Mouse (Mus musculus) right cerebral cortex, adult 18-20 months (tissue): ENCODE measurements around the gene Pygm.

Source experiments
- DNase-seq: peaks from one replicate; pipeline ENCODE4 v3.0.0; 2022; ENCODE audit warnings: mixed read lengths

Pygm gene

GRCm38 (mm10) chr19:6384128-6384527 lies at the start of gene Pygm:
Pygm (plus strand) TSS chr19:6384399.
- peak; percentile 66 for DNase-seq

GRCm38 (mm10) chr19:6334673-6335457 lies 49.3 kb upstream of the Pygm start, which contains the start of gene Men1:
Men1 (plus strand) TSS chr19:6334979.
- DNase-seq = peak; percentile 99

DNA sequence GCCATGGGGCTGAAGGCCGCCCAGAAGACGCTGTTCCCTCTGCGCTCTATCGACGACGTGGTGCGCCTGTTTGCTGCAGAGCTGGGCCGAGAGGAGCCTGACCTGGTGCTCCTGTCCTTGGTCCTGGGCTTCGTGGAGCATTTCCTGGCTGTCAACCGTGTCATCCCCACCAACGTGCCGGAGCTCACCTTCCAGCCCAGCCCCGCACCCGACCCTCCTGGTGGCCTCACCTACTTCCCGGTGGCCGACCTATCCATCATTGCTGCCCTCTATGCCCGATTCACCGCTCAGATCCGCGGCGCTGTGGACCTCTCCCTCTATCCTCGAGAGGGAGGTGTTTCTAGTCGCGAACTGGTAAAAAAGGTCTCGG lies 48.8 kb upstream of the Pygm start:
- DNase-seq = no peak

- no peak for DNase-seq
These were observed 47.3 kb upstream of the Pygm start for GRCm38 (mm10) chr19:6336920-6337319.

DNA sequence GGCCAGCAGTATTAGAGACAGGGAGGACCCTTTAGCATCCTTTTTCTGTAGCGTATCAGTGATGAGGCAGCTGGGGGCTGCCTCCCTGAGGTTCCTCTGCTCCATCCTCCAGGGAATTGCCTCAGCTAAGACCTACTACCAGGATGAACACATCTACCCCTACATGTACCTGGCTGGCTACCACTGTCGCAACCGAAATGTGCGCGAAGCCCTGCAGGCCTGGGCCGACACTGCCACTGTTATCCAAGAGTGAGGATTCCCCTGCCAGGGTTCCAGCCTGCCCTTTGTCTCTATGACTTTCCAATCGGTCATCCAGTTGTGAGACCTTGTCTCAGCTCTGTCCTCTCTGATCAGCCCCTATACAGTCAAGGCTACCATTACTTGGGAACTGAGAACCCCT lies 46.0 kb upstream of the Pygm start:
- DNase-seq = no peak

DNA sequence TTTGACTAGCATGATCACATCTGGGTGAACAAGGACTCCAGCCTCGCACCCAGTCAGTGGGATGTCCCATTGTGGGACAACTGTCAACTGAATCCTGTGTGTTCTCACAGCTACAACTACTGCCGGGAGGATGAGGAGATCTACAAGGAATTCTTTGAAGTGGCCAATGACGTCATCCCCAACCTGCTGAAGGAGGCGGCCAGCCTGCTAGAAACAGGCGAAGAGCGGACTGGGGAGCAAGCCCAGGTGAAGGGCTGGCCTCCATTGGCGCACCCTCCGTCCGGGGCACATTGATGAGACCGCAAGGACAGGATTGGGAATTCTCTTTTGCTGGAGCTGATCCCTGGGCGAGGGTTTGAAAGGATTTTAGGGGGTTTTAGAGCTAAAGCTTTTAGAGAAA lies 45.5 kb upstream of the Pygm start:
- DNase-seq = no peak

- DNase-seq = no peak
These were observed 45.0 kb upstream of the Pygm start for GRCm38 (mm10) chr19:6339191-6339590.

DNA sequence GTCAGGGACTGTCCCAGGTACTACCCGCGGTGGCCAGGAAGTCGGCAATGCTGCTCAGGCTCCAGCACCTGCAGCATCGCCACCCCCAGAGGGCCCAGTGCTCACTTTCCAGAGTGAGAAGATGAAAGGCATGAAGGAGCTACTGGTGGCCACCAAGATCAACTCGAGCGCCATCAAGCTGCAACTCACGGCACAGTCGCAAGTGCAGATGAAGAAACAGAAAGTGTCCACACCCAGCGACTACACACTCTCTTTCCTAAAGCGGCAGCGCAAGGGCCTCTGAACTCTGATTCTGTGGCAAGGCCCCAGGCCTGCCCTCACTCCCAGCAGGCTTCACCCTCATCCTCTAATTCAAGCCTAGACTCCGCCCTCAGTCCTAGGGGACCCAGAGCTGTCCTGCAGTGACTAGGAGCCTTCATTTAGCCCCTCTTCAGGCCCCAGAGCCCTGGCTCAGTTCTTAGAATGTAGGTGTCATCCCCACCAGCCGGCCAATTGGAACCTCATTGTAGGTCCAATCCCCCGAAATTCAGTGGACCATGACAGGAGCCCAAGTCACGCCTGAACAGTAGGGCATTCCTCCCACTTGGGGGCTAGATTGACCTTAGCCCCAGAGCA lies 44.2 kb upstream of the Pygm start:
- no peak for DNase-seq

DNA sequence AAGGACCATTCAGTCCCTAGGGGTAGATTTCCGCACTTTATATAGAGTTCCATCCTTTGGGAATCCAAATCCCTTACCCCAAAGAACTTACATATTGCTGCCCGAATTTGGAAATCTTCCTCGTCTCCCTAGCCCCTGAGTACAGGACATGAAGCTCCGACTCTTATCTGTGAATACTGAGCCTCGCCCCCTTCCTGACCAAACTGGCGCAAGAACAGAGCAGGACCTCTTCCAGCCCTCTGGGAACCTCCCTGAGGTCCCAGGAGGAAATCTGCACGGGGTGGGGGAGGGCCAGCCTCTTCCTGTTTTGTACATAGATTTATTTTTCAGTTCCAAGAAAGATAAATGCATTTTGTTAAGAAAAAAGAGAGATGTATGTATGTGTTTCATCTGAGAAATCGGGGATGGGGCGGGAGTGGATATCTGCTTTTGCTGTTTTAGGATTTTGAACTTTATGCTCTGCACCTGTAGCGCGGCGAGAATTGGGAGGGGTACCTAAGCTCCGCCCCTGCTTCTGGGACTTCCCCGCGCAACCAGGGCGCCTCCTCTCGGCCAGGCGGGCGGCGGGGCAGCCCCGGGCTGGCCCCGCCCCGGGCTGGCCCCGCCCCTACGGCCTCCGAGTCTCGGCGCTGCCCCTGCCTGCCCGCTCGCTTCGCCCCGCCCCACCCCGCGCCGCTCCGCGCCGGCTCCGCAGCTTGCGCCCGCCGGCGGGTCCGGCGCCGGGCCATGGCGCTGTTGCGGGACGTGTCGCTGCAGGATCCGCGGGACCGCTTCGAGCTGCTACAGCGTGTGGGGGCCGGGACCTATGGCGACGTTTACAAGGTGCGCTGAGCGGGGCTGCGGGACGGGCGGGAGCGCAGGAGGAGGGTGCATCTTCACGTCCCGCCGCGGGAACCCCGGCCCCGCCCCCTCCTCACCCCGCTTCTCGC lies 43.4 kb upstream of the Pygm start, which contains the start of gene Map4k2:
Gene Map4k2, plus strand, starts transcription at position 612 of the 929 bp plus-strand sequence.
- DNase-seq = peak; percentile 86

DNA sequence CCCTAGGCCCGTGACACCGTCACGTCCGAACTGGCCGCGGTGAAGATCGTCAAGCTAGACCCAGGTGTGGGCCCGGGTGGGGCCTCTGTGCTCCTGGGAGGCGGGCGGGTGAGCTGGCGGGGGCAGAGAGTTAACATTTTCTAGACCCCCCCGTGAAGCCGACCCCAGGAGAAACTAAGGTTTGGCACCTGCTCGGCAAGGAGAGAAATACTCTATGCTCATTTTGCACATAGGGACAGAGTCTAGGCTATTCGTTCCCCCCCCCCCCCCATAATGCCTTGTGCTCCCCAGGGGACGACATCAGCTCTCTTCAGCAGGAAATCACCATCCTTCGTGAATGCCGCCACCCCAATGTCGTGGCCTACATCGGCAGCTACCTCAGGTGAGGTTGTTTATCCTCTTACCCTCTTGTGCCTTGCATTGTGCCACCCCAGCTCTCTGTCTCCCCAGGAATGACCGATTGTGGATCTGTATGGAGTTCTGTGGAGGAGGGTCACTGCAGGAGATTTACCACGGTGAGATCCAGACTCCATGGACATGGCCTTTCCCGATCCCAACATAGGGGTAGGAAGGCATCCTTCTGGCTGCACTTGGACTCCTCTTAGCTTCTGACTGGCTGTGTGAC lies 42.6 kb upstream of the Pygm start:
- no peak for DNase-seq

- no peak for DNase-seq
These were observed 41.8 kb upstream of the Pygm start for GRCm38 (mm10) chr19:6342276-6342933.

DNA sequence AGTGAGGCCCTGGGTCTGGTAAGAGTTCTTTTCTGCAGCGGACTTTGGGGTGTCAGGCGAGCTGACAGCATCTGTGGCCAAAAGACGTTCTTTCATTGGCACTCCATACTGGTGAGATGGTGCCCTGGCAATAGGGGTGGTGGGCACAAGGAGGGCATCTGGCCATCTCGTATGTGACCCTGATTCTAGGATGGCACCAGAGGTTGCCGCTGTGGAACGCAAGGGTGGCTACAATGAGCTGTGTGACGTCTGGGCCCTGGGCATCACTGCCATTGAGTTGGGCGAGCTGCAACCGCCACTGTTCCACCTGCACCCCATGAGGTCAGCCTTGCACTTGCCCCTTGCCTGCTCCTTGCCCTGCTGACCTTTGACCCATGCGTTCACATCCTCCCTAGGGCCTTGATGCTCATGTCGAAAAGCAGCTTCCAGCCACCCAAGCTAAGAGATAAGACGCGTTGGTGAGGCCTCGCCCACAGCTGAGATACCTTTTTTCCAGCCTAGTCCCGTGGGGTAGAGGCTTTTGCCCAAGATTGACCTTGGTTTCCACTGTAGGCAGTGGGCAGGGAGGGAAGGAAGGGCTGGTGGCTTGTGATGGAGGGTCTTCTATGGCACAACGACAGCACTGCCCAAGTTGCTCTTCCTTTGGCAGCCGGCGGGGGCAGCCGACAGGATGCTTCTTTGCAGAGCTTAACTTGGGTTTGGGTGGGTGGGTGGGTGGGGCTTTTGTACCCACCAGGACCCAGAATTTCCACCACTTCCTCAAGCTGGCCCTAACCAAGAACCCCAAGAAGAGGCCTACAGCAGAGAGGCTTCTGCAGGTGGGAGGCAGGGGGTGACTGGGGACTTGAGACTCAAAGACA lies 40.9 kb upstream of the Pygm start:
- DNase-seq = no peak

- DNase-seq = no peak
These were observed 40.2 kb upstream of the Pygm start for GRCm38 (mm10) chr19:6343996-6344395.

GRCm38 (mm10) chr19:6346023-6346422 lies 38.2 kb upstream of the Pygm start:
- no peak for DNase-seq

- DNase-seq = no peak
These were observed 37.5 kb upstream of the Pygm start for GRCm38 (mm10) chr19:6346661-6347060.

GRCm38 (mm10) chr19:6347615-6348014 lies 36.6 kb upstream of the Pygm start:
- no peak for DNase-seq

GRCm38 (mm10) chr19:6348717-6349116 lies 35.5 kb upstream of the Pygm start:
- DNase-seq = no peak

- no peak for DNase-seq
These were observed 34.8 kb upstream of the Pygm start for GRCm38 (mm10) chr19:6349215-6349983.

DNA sequence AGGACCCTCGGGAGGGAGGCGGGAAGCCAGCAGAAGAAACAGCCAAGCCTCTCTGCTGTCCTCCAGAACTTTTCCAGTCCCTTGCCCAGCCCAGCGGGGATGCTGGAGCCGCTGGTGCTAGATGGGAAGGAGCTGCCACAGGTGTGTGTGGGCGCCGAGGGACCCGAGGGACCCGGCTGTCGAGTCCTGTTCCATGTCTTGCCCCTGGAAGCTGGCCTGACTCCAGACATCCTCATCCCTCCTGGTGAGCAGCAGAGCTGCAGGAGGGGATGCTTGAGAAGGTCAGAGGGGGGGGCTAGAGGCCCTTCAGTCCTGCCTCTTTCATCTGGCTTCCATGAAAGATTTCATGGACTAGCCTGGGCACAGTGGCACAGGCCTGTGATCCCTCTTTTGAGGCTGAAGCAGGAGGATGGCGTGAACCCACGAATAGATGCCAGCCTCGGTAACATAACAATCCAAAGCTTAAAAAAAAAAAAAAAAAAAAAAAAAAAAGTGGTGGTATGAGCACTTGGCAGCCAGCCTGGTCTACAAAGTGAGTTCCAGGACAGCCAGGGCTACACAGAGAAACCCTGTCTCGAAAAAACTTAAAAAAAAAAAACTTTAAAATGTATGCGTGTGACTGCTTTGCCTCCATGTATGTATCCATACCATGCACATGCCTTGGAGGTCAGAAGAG lies 32.6 kb upstream of the Pygm start:
- DNase-seq = no peak

GRCm38 (mm10) chr19:6352107-6352505 lies 32.1 kb upstream of the Pygm start:
- no peak for DNase-seq
